Mouse (Mus musculus): ENCODE data around the gene Wdr34. TPM values are rescaled to one million over a fixed set of nuclear protein-coding genes. Genes with fewer than 3 reads are reported as not detected.

Wdr34 gene
- polyA plus RNA-seq, 1 experiment from 2014 or later: 25.9 TPM

GRCm38 (mm10) chr2:30047127-30047526, 1.6 kb downstream of the Wdr34 start:
- Histone ChIP-seq H3K9me3 (ENCODE audit: control insufficient read depth, low read length) (no peaks in the 10 kb centered on the region), H3K27me3 (ENCODE audit: control insufficient read depth, insufficient read depth, low read length) (no peaks in the 10 kb centered on the region), H3K4me1 (ENCODE audit: control insufficient read depth, insufficient read depth, low read length) (no peaks in the 10 kb centered on the region), H3K27ac (ENCODE audit: low read depth, low read length) (no peak overlapping the region), H3K36me3 (ENCODE audit: control insufficient read depth, insufficient read depth, low read length) (no peaks in the 10 kb centered on the region), H3K4me2 (no peak overlapping the region), H3K4me3 (ENCODE audit: low read depth, low read length) (no peak overlapping the region), H3K9ac (ENCODE audit: low read length) (no peak overlapping the region)
- WGBS: 94% methylated on average over 6 of the region's 6 CpGs
- ATAC-seq (ENCODE audit: low FRiP score) (no peak), DNase-seq (ENCODE audit: low spot score, missing footprints) (no peak)

GRCm38 (mm10) chr2:30044550-30044949, 4.1 kb downstream of the Wdr34 start:
- Histone ChIP-seq H3K36me3 (ENCODE audit: control insufficient read depth, insufficient read depth, low read length) (no peaks in the 10 kb centered on the region), H3K27ac (ENCODE audit: low read depth, low read length) (no peak overlapping the region), H3K27me3 (ENCODE audit: control insufficient read depth, insufficient read depth, low read length) (no peaks in the 10 kb centered on the region), H3K9me3 (ENCODE audit: control insufficient read depth, low read length) (no peaks in the 10 kb centered on the region), H3K4me1 (ENCODE audit: control insufficient read depth, insufficient read depth, low read length) (no peaks in the 10 kb centered on the region), H3K4me3 (ENCODE audit: low read depth, low read length) (no peak overlapping the region), H3K4me2 (no peak overlapping the region), H3K9ac (ENCODE audit: low read length) (no peak overlapping the region)
- WGBS: 81% methylated on average over 5 of the region's 5 CpGs
- no peak for ATAC-seq (ENCODE audit: low FRiP score)
- DNase-seq (ENCODE audit: low spot score, missing footprints): no peak

- Histone ChIP-seq H3K27me3 (ENCODE audit: control insufficient read depth, insufficient read depth, low read length) (no peaks in the 10 kb centered on the region), H3K27ac (ENCODE audit: low read depth, low read length) (no peak overlapping the region), H3K4me1 (ENCODE audit: control insufficient read depth, insufficient read depth, low read length) (no peaks in the 10 kb centered on the region), H3K4me2 (no peak overlapping the region), H3K9ac (ENCODE audit: low read length) (no peak overlapping the region), H3K36me3 (ENCODE audit: control insufficient read depth, insufficient read depth, low read length) (no peaks in the 10 kb centered on the region), H3K4me3 (ENCODE audit: low read depth, low read length) (no peak overlapping the region), H3K9me3 (ENCODE audit: control insufficient read depth, low read length) (no peaks in the 10 kb centered on the region)
- DNase-seq (ENCODE audit: low spot score, missing footprints): peak; percentile 93
- peak; percentile 50; the same call in 1 of the 2 replicates for ATAC-seq (ENCODE audit: low FRiP score)
- WGBS: 10% methylated on average over 4 of the region's 4 CpGs
These were observed 6.2 kb downstream of the Wdr34 start for GRCm38 (mm10) chr2:30042445-30042844.

- DNase-seq (ENCODE audit: low spot score, missing footprints) (no peak), ATAC-seq (ENCODE audit: low FRiP score) (no peak)
- Histone ChIP-seq H3K4me2 (no peak overlapping the region), H3K36me3 (ENCODE audit: control insufficient read depth, insufficient read depth, low read length) (peaks cover 2% of the 10 kb centered on the region; the same call in 1 of the 2 replicates), H3K27ac (ENCODE audit: low read depth, low read length) (no peak overlapping the region), H3K4me1 (ENCODE audit: control insufficient read depth, insufficient read depth, low read length) (no peaks in the 10 kb centered on the region), H3K4me3 (ENCODE audit: low read depth, low read length) (no peak overlapping the region), H3K9me3 (ENCODE audit: control insufficient read depth, low read length) (no peaks in the 10 kb centered on the region), H3K27me3 (ENCODE audit: control insufficient read depth, insufficient read depth, low read length) (no peaks in the 10 kb centered on the region), H3K9ac (ENCODE audit: low read length) (no peak overlapping the region)
These were observed 9.0 kb downstream of the Wdr34 start for GRCm38 (mm10) chr2:30039687-30040086.

- Histone ChIP-seq H3K9me3 (ENCODE audit: control insufficient read depth, low read length) (no peaks in the 10 kb centered on the region), H3K4me1 (ENCODE audit: control insufficient read depth, insufficient read depth, low read length) (no peaks in the 10 kb centered on the region), H3K4me3 (ENCODE audit: low read depth, low read length) (no peak overlapping the region), H3K9ac (ENCODE audit: low read length) (no peak overlapping the region), H3K4me2 (no peak overlapping the region), H3K27me3 (ENCODE audit: control insufficient read depth, insufficient read depth, low read length) (no peaks in the 10 kb centered on the region), H3K27ac (ENCODE audit: low read depth, low read length) (no peak overlapping the region), H3K36me3 (ENCODE audit: control insufficient read depth, insufficient read depth, low read length) (peaks cover 2% of the 10 kb centered on the region; the same call in 1 of the 2 replicates)
- ATAC-seq (ENCODE audit: low FRiP score) (no peak), DNase-seq (ENCODE audit: low spot score, missing footprints) (no peak)
- 95% methylated on average over 10 of the region's 10 CpGs for WGBS
These were observed 10.3 kb downstream of the Wdr34 start for GRCm38 (mm10) chr2:30038370-30038769.

GRCm38 (mm10) chr2:30037762-30038161, 10.9 kb downstream of the Wdr34 start:
- 83% methylated on average over 2 of the region's 2 CpGs for WGBS
- H3K36me3 ChIP-seq (ENCODE audit: control insufficient read depth, insufficient read depth, low read length): peaks cover 2% of the 10 kb centered on the region; the same call in 1 of the 2 replicates
- no peaks in the 10 kb centered on the region for H3K27me3 ChIP-seq (ENCODE audit: control insufficient read depth, insufficient read depth, low read length)
- no peak overlapping the region for H3K27ac ChIP-seq (ENCODE audit: low read depth, low read length)
- no peaks in the 10 kb centered on the region for H3K4me1 ChIP-seq (ENCODE audit: control insufficient read depth, insufficient read depth, low read length)
- H3K9me3 ChIP-seq (ENCODE audit: control insufficient read depth, low read length): no peaks in the 10 kb centered on the region
- DNase-seq (ENCODE audit: low spot score, missing footprints) (no peak), ATAC-seq (ENCODE audit: low FRiP score) (no peak)
- no peak overlapping the region for H3K9ac ChIP-seq (ENCODE audit: low read length)
- no peak overlapping the region for H3K4me2 ChIP-seq
- no peak overlapping the region for H3K4me3 ChIP-seq (ENCODE audit: low read depth, low read length)

- H3K9ac ChIP-seq (ENCODE audit: low read length): no peak overlapping the region
- peaks cover 26% of the 10 kb centered on the region for H3K36me3 ChIP-seq (ENCODE audit: control insufficient read depth, insufficient read depth, low read length)
- no peak overlapping the region for H3K27ac ChIP-seq (ENCODE audit: low read depth, low read length)
These were observed 15.7 kb downstream of the Wdr34 start for GRCm38 (mm10) chr2:30032957-30033356.

GRCm38 (mm10) chr2:30032244-30032846, 16.3 kb downstream of the Wdr34 start:
- peaks cover 26% of the 10 kb centered on the region for H3K36me3 ChIP-seq (ENCODE audit: control insufficient read depth, insufficient read depth, low read length)
- WGBS: 62% methylated on average over 11 of the region's 11 CpGs
- ATAC-seq (ENCODE audit: low FRiP score): no peak

More at GRCm38 (mm10) chr2:30032957-30033356, 15.7 kb downstream of the Wdr34 start:
- no peak overlapping the region for H3K4me3 ChIP-seq (ENCODE audit: low read depth, low read length)
- no peaks in the 10 kb centered on the region for H3K27me3 ChIP-seq (ENCODE audit: control insufficient read depth, insufficient read depth, low read length)
- H3K9me3 ChIP-seq (ENCODE audit: control insufficient read depth, low read length): no peaks in the 10 kb centered on the region
- no peak overlapping the region for H3K4me2 ChIP-seq
- WGBS: 66% methylated on average over 6 of the region's 6 CpGs
- DNase-seq (ENCODE audit: low spot score, missing footprints): peak; percentile 82
- no peaks in the 10 kb centered on the region for H3K4me1 ChIP-seq (ENCODE audit: control insufficient read depth, insufficient read depth, low read length)
- ATAC-seq (ENCODE audit: low FRiP score): no peak

GRCm38 (mm10) chr2:30026997-30027396, 21.7 kb downstream of the Wdr34 start:
- Histone ChIP-seq H3K4me2 (no peak overlapping the region), H3K27ac (ENCODE audit: low read depth, low read length) (no peak overlapping the region), H3K27me3 (ENCODE audit: control insufficient read depth, insufficient read depth, low read length) (no peaks in the 10 kb centered on the region), H3K4me1 (ENCODE audit: control insufficient read depth, insufficient read depth, low read length) (no peaks in the 10 kb centered on the region), H3K36me3 (ENCODE audit: control insufficient read depth, insufficient read depth, low read length) (peaks cover 67% of the 10 kb centered on the region), H3K9me3 (ENCODE audit: control insufficient read depth, low read length) (no peaks in the 10 kb centered on the region), H3K4me3 (ENCODE audit: low read depth, low read length) (no peak overlapping the region), H3K9ac (ENCODE audit: low read length) (no peak overlapping the region)
- no peak for ATAC-seq (ENCODE audit: low FRiP score)
- WGBS: 93% methylated on average over 5 of the region's 5 CpGs
- no peak for DNase-seq (ENCODE audit: low spot score, missing footprints)

More at GRCm38 (mm10) chr2:30032244-30032846, 16.3 kb downstream of the Wdr34 start:
- H3K27me3 ChIP-seq (ENCODE audit: control insufficient read depth, insufficient read depth, low read length): no peaks in the 10 kb centered on the region
- H3K4me1 ChIP-seq (ENCODE audit: control insufficient read depth, insufficient read depth, low read length): no peaks in the 10 kb centered on the region
- peak; percentile 81 for DNase-seq (ENCODE audit: low spot score, missing footprints)
- H3K9me3 ChIP-seq (ENCODE audit: control insufficient read depth, low read length): no peaks in the 10 kb centered on the region
- no peak overlapping the region for H3K27ac ChIP-seq (ENCODE audit: low read depth, low read length)
- H3K4me3 ChIP-seq (ENCODE audit: low read depth, low read length): no peak overlapping the region
- no peak overlapping the region for H3K4me2 ChIP-seq
- no peak overlapping the region for H3K9ac ChIP-seq (ENCODE audit: low read length)

Measured in midbrain, embryonic 11.5 days (tissue).